Mouse (Mus musculus): ENCODE measurements around the gene Sos2.

The Sos2 gene

GRCm38 (mm10) chr12:69681566-69682061, at the start of gene Sos2:
Gene Sos2, minus strand, starts transcription at chr12:69681852.
- DNase-seq (ENCODE audit: low spot score in 2 of 2) = peak; percentile 31 to 53

- DNase-seq (ENCODE audit: low spot score in 2 of 2) = no peak
Observed at GRCm38 (mm10) chr12:69730306-69730705, 48.7 kb upstream of the Sos2 start.

DNA sequence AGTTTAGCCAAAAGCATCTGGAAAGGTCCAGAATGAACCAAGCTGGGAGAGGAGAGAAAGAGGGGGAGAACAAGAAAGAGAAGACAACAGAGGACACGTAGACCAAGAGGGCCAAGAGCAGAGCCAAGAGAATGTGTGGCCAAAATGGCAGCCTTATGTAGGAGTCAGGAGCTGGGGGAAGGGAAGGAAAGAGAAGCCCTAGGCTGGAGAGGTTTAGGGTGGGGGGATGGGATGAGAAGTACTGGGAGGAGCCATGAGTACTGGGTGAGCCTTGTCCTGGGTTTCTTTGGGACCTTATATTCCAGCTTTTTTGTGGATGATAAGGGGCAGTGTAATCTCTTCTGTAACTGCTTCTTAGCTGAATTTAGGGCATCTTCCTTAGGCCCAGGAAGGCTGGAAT, 47.6 kb upstream of the Sos2 start:
- no peak for DNase-seq (ENCODE audit: low spot score in 2 of 2)

- peak; percentile 93 to 95 for DNase-seq (ENCODE audit: low spot score in 2 of 2)
Observed at GRCm38 (mm10) chr12:69724711-69725460, 43.2 kb upstream of the Sos2 start, which contains the start of the genes L2hgdh and Atp5s. Gene L2hgdh, minus strand, starts transcription at chr12:69724873. Gene Atp5s, plus strand, starts transcription at chr12:69724950.

DNA sequence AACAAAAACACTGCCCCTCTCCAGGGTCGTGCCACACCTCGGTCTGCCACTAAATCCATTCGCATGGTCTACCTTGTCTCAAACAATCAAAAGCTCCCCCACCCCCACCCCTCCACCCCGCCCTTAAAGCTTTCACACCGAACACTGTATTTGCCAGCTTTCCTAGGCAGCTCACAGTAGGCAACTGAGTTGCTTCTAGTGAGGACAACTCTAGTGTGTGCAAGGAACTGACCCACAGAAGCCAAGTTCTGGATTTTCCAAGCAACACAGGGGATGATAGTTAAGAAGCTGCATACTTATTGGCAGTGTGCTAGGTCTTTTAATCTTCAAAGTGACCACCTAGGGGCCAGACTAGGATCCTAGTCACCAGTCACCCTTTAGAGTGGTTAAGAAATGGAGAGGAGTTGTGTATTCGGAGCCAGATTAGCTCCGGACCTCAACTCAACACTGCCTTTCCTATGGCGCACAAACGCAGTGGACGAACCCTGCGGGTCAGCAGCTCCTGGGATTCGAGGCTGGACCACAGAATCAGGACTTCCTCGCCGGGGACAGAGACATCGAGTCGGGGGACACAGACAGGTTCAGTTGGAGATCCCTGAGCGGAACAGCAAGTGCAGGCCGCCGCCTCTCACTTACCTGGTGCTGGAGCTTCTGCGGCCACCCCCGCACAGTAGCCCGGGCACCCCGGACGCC, 42.5 kb upstream of the Sos2 start:
- no peak for DNase-seq (ENCODE audit: low spot score in 2 of 2)

DNA sequence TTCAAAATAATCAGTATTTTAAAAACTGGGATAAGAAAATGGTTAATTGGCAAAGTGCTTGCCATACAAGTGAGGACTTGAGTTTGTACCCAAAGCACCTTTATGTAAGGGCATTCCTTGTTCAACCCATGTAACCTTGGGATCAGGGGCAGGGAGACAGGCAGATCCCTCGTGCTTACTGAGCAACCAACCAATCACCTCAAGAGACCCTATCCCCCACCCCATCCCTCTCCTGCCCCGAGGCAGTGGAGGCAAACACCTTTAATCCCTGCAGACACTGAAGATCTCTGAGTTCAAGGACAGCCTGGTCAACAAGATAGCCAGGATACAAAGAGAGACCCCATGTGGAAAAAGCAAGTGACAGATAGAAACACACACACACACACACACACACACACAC, 41.7 kb upstream of the Sos2 start:
- no peak for DNase-seq (ENCODE audit: low spot score in 2 of 2)

- no peak for DNase-seq (ENCODE audit: low spot score in 2 of 2)
Observed at GRCm38 (mm10) chr12:69722857-69723256, 41.2 kb upstream of the Sos2 start.

DNA sequence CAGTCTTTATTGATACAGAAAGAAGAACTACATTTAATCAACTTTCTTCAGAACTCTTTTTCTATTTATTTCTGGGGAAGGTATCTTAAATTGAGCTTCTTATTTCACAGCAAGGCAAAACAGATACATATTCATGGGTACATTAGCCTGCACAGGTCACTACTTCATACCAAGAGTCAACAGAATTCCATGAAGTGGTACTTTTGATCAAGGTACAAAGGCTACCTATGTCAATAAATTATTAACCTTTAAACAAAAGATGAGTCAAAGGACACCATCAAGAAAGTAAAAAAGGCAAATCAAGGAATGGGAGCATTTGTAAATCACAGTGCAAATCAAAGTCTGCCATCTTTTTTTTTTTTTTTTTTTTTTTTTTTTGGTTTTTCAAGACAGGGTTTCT, 32.0 kb upstream of the Sos2 start:
- no peak for DNase-seq (ENCODE audit: low spot score in 2 of 2)

- DNase-seq (ENCODE audit: low spot score in 2 of 2) = no peak
Observed at GRCm38 (mm10) chr12:69704799-69705458, 23.3 kb upstream of the Sos2 start.

DNA sequence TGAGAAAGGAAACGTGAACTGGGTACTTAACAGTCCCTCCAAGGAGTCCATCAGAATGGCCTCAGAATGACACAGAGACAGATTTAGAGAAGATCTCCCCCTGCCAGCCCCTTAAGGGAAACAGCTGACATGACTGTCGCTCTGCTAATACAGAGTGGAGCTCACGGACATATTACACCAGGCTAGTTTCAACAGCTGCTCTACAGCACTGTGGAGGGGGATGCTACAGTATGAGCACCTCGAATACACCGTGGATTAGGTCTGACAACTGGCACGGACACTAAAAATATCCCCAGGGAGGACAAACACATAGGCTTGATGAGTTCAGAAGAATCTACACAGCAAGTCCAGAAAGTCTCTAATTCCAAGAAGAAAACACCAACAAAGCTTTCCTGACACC, 16.7 kb upstream of the Sos2 start:
- DNase-seq (ENCODE audit: low spot score in 2 of 2) = no peak

DNA sequence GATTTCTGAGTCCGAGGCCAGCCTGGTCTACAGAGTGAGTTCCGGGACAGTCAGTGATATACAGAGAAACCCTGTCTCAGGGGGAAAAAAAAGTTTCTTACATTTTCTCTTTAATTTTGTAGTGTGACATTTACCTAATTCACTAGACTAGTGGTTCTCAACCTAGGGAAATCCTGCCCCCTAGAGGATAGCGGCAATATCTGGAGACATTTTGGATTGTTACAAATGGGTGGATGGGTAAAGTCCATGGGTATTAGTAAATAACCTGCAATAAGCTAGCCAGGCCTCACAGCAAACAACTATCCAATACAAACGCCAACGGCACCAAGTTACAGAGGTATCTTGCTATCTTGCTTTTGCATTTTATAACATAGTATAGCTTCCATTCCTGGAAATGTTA, 15.1 kb upstream of the Sos2 start:
- DNase-seq (ENCODE audit: low spot score in 2 of 2) = peak; percentile 8 to 13

- DNase-seq (ENCODE audit: low spot score in 2 of 2) = no peak
Observed at GRCm38 (mm10) chr12:69693471-69693870, 11.8 kb upstream of the Sos2 start.

- DNase-seq (ENCODE audit: low spot score in 2 of 2) = no peak
Observed at GRCm38 (mm10) chr12:69690714-69691113, 9.1 kb upstream of the Sos2 start.

DNA sequence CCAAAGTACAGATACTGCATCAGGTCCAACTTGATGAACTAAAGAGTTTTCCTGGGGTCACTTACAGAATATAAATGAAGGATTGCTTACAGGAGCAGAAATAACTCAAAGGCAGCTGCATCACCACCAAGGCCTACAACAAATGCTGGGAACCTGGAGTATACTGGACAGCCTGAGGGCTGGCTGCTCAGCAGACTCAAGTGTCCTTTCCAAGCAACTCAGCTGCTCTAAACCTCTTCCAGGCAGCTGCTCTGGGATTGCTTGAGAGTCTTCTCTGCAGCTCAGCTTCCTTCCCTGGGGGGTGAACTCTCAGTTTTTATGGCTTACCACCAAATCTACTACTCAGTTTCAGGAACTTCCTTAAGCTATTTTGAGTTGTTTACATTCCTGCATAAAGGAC, 7.4 kb upstream of the Sos2 start:
- no peak for DNase-seq (ENCODE audit: low spot score in 2 of 2)

GRCm38 (mm10) chr12:69688368-69688767, 6.7 kb upstream of the Sos2 start:
- DNase-seq (ENCODE audit: low spot score in 2 of 2) = no peak

GRCm38 (mm10) chr12:69683537-69683936, 1.9 kb upstream of the Sos2 start:
- DNase-seq (ENCODE audit: low spot score in 2 of 2) = peak; percentile 49 to 75

GRCm38 (mm10) chr12:69682788-69683419, 1.3 kb upstream of the Sos2 start:
- no peak for DNase-seq (ENCODE audit: low spot score in 2 of 2)

DNA sequence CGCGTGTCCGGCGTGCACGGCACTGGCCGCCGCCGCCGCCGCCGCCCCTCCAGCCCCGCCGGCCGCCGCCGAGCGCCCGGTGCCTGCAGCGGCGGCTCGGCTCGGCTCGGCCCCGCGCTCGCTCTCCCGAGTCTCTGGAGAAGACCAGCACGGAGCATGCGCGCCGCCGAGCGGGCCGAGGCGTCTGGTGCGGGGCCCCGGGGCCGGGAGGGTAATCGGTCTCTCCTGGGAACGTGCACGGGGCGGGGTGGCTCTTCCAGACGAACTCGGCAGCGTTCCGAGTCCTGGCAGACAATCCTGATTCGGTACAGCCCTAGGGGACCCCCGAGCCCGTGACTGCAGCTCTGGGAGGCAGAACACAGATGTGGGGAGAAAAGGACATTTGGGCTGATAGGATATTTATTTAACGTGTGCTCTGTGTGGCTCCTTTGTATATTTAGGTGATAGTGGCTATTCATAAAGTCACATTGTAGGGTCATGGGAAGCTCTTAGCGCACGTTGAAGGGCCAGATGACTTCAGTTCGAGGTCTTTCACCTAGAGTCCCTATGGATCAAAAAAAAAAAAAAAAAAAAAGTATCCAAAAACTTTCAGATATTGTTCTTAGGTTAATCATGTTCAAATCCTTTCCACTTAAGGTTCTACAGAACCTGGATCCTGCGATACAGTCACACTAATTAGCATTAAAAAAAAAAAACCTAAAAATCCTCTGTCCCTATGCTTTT, 574 bp upstream of the Sos2 start:
- DNase-seq (ENCODE audit: low spot score in 2 of 2) = peak; percentile 65 to 71

GRCm38 (mm10) chr12:69680635-69681565, 752 bp downstream of the Sos2 start:
- peak; percentile 24 to 59 for DNase-seq (ENCODE audit: low spot score in 2 of 2)

- no peak for DNase-seq (ENCODE audit: low spot score in 2 of 2)
Observed at GRCm38 (mm10) chr12:69676157-69676556, 5.5 kb downstream of the Sos2 start.
